Mouse (Mus musculus) layer of hippocampus, adult 2 months (tissue): Measurements from ENCODE around the gene Catsper3. TPM values are rescaled to one million over a fixed set of nuclear protein-coding genes. Genes with fewer than 3 reads are reported as not detected.

Experiments
- DNase-seq, 2 experiments: peaks; one replicate each; pipeline ENCODE4 v3.0.0; 2022; ENCODE audit warnings: low spot score in 2 of 2
- H3K27ac ChIP-seq: fragments of 200-600 bp; 2 replicates; pipeline ENCODE4 v1.8.1; 2022
- H3K4me3 ChIP-seq: fragments of 200-600 bp; 2 replicates; pipeline ENCODE4 v1.8.1; 2022; ENCODE audit warnings: mild to moderate bottlenecking
- CTCF ChIP-seq: fragments of 200-600 bp; conservative IDR thresholded peaks from 2 replicates; pipeline ENCODE4 v1.8.1; 2022; ENCODE audit warnings: antibody characterized with exemption, mild to moderate bottlenecking, moderate library complexity
- long read RNA-seq, 2 experiments: library from polyadenylated mRNA; stranded (forward); transcript quantifications; one replicate each; pipeline ENCODE4 v2.0.0; 2021; ENCODE audit warnings: borderline mapping rate in 2 of 2
- total RNA-seq, 2 experiments: library from RNA; stranded (reverse); gene quantifications; 2 replicates each; pipeline ENCODE4 v1.2.3; 2021

Catsper3 gene
- under 1 TPM in 1 of 2 experiments, not detected in 1; 0.27 TPM for total RNA-seq
- long read RNA-seq, experiment 1, partial matches to known transcripts: 0 of 1 reads
- long read RNA-seq, experiment 1, other reads (novel, unspliced or antisense): 1 of 1 reads
- long read RNA-seq, experiment 2, partial matches to known transcripts: 0 of 1 reads
- long read RNA-seq, experiment 2, other reads (novel, unspliced or antisense): 1 of 1 reads

DNA sequence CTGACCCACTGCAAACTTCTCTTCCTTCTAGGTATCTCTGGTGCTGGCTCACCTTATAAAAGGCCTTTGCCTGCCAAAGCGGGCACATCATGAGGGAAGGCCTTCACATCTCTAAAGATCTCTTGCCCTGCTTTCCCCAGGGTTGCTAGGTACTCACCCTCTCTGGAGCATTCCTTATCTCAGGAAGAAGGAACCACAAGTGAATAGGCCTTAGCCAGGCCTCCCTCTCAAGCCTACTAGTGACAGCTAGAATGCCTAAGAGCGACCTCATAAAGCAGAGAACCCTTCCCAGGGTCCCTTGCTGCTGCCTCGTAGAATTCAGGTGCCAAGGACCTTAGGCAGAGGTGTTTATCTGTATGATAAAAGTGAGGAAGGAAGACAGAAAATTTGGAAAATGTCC lies at the start of gene Catsper3:
Catsper3 (plus strand) TSS at position 301 of the 400 bp plus-strand sequence.
- TF ChIP-seq CTCF: no peak
- DNase-seq: no peak
- Histone ChIP-seq H3K27ac (no peak within 1 kb of the TSS), H3K4me3 (no peak within 1 kb of the TSS)

GRCm38 (mm10) chr13:55737885-55738284 lies 46.5 kb upstream of the Catsper3 start:
- no peak for DNase-seq
- no peak overlapping the region for H3K4me3 ChIP-seq
- no peak for TF ChIP-seq CTCF
- H3K27ac ChIP-seq: no peak overlapping the region

DNA sequence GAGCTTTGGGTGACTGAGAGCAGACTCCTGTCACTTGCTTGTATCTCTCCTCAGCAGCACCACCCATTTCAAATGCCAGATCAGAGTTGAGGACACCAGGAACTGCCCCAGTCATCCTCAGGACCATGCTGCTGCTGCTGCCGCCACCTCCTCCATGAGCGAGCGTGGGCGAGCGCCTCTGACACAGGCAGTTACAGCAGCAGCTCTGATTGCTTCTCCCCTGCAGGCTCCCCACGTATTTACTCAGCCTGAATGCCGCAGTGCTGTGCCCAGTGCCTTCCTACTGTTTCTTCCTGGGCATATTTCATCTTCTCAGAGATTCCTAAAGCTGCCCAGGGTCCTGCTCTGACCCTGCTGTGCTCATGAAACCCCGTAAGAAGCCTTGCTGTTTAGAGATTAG lies 42.1 kb upstream of the Catsper3 start:
- H3K4me3 ChIP-seq: no peak overlapping the region
- DNase-seq: no peak
- no peak for TF ChIP-seq CTCF
- 0 out of 2 replicates have a peak overlapping the region, but pooled peaks have one; percentile 20 for H3K27ac ChIP-seq

DNA sequence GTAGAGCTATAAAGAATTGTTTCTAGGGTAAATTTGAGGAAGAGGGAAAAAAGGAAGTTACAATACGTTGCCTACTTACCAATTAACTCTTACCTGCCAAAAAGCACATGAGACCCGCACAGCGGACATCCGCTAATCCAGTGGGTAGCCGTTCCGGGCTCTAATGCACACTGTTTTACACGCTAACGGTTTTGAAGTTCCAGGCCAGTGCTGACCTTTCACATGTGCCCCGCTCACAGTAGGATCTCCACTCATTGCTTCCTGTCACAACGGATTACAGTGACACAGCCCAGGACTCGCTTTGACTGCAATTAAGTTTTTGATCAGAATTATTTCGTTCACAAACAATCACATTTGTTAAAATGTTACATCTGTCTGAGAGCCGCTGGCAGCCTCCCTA lies 30.0 kb upstream of the Catsper3 start:
- no peak overlapping the region for H3K4me3 ChIP-seq
- no peak for TF ChIP-seq CTCF
- no peak for DNase-seq
- no peak overlapping the region for H3K27ac ChIP-seq

DNA sequence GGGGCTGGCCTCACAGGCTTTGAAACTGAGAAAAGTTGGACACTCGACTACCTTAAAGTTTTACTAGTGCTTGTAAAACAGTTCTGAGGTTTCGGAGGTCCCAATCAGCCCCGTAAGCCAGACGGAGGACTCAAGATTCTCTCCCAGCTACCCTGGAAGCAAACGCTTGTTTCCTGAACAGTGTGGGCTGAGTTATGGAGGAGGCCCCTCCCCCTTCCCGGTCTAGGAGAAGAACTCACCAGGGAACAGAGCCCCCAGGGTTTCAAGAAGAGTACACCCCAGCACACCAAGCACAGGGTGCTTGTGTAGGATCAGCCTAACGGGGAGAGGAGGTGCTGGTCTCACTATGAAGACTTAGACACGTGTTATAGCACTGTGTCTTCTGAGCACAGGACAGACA lies 27.6 kb upstream of the Catsper3 start:
- Histone ChIP-seq H3K4me3 (no peak overlapping the region), H3K27ac (no peak overlapping the region)
- no peak for TF ChIP-seq CTCF
- DNase-seq: no peak

- Histone ChIP-seq H3K27ac (no peak overlapping the region), H3K4me3 (no peak overlapping the region)
- DNase-seq: no peak
- TF ChIP-seq CTCF: peak; percentile 48
These were observed 26.7 kb upstream of the Catsper3 start for GRCm38 (mm10) chr13:55757645-55758044.

GRCm38 (mm10) chr13:55760576-55760975 lies 23.8 kb upstream of the Catsper3 start:
- DNase-seq: no peak
- H3K27ac ChIP-seq: no peak overlapping the region
- no peak overlapping the region for H3K4me3 ChIP-seq
- no peak for TF ChIP-seq CTCF

DNA sequence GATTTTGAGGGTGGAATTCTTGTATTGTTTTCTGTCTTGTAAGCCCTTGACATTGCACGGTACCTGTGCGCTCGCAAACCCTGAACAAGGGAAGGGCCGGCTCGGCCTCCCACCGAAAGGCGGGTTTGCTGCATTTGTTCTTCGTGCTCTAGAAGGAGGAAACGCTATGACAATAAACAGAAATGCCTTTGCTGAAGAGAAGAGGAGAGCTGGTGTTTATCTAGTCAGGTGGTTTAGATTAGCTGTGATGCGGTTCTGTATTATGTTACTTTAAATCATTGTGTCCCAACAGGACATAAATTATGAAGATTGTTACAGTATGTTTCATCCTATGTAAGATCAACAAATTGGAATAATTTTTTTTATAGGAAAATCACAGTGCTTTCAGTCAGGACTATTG lies 22.9 kb upstream of the Catsper3 start:
- DNase-seq: no peak
- H3K27ac ChIP-seq: no peak overlapping the region
- H3K4me3 ChIP-seq: no peak overlapping the region
- TF ChIP-seq CTCF: no peak

GRCm38 (mm10) chr13:55774352-55774751 lies 10.0 kb upstream of the Catsper3 start:
- no peak for DNase-seq
- Histone ChIP-seq H3K27ac (no peak overlapping the region), H3K4me3 (no peak overlapping the region)
- no peak for TF ChIP-seq CTCF

- TF ChIP-seq CTCF: no peak
- H3K27ac ChIP-seq: no peak overlapping the region
- no peak for DNase-seq
These were observed 9.3 kb upstream of the Catsper3 start for GRCm38 (mm10) chr13:55775056-55775455.

GRCm38 (mm10) chr13:55786120-55786519 lies 1.8 kb downstream of the Catsper3 start:
- no peak for TF ChIP-seq CTCF
- no peak overlapping the region for H3K27ac ChIP-seq
- no peak overlapping the region for H3K4me3 ChIP-seq
- DNase-seq: no peak

More at GRCm38 (mm10) chr13:55775056-55775455, 9.3 kb upstream of the Catsper3 start:
- no peak overlapping the region for H3K4me3 ChIP-seq

DNA sequence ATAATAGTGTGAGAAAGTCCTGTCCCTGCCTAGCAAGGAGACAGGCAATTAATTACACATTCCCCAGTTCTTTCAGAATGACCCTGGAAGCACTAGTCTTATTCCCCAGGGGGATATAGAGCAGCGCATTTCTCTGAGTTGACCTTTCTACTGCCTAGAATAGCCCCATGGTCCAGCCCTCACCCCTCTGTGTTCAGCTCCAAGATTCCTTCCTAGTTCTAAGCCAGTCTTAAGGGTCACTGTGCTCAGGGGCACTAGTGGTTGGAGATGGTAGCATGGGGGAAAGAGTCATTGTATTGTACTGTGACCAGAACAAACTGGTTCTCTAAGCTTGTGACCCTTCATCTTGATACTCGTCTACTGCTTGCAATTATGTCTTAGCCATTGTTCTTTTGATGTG lies 16.9 kb downstream of the Catsper3 start:
- no peak overlapping the region for H3K4me3 ChIP-seq
- no peak for DNase-seq
- no peak for TF ChIP-seq CTCF
- H3K27ac ChIP-seq: no peak overlapping the region

GRCm38 (mm10) chr13:55803973-55804372 lies 19.6 kb downstream of the Catsper3 start:
- no peak for DNase-seq

DNA sequence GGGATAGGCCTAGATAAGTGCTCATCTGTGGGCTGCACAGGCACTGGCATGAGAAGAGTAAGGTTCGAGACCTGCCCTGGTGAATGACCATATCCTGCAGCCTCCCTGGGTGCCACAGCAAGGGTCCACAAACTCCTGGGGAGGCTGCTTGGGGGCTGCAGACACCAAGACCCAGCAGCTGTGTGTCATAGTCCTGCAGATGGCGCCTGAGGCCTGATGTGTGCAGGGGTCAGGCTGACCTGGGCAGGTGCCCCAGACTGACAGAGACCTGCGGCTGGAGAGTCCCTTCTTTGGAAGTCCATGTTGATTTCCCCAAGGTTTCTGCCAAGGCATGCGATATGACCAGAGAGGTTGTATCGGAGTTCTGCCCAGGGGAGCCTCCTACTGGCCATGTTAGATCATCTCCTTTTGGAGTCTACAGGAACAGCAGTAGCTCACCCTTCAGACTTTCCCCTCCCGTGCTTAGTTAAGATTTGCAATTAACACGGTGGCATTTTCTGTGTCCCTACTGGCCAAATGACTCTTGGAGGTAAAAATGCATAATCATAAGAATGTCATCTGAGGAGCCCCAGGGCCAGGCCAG lies 24.8 kb downstream of the Catsper3 start:
- TF ChIP-seq CTCF: peak; percentile 53
- Histone ChIP-seq H3K4me3 (no peak overlapping the region), H3K27ac (no peak overlapping the region)
- DNase-seq: no peak

More at GRCm38 (mm10) chr13:55803973-55804372, 19.6 kb downstream of the Catsper3 start:
- no peak for TF ChIP-seq CTCF
- no peak overlapping the region for H3K27ac ChIP-seq
- H3K4me3 ChIP-seq: no peak overlapping the region

GRCm38 (mm10) chr13:55809707-55810106 lies 25.3 kb downstream of the Catsper3 start:
- TF ChIP-seq CTCF: no peak
- DNase-seq: no peak
- Histone ChIP-seq H3K4me3 (no peak overlapping the region), H3K27ac (no peak overlapping the region)
